ENCODE assay signal across 24 mouse cellular contexts in the genomic region with DNA sequence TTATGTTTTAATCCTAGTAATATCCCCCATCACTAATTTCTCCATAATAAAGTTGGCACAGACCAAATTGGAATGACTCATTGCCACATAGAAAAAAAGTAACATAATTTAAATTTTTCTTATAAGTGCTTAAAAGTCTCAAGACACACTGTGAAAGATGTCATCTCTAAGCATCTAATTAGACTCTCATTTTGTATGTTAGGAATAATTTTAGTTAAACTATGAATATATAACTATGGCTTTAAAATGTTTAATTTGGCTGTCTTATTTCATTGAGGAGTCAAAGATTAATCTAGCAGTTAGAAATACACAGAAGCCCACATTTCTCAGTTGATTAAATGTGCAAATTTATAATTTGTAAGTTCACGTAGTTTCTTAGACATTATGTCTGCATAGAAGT.
A peak's percentile ranks its signal among the peaks of the same experiment; 100 is the strongest.
DNase-seq lines count a peak whose midpoint lies in the region; ATAC-seq lines count a peak whose summit lies in the region.
"Had no signal": no experiment of that assay in that cellular context is flagged by ENCODE, and none has a peak within 500 bp of the region (broad histone marks: within the 10 kb centered on the region; RNA-seq: fewer than 3 reads in every experiment).

No protein-coding gene starts in this region.

- H3K36me3 ChIP-seq in forebrain, embryonic 13.5 days (ENCODE audit: poor library complexity, severe bottlenecking): no peaks in the 10 kb centered on the region
- no peaks in the 10 kb centered on the region for H3K36me3 ChIP-seq in forebrain, embryonic 15.5 days
- H3K36me3 ChIP-seq in forebrain, embryonic 16.5 days (ENCODE audit: control insufficient read depth, insufficient read depth): no peaks in the 10 kb centered on the region
- H3K36me3 ChIP-seq in forebrain, embryonic 10.5 days (replicated peaks): no peaks in the 10 kb centered on the region
- H3K36me3 ChIP-seq: embryonic facial prominence, embryonic 13.5 days; embryonic facial prominence, embryonic 15.5 days; G1E had no signal

- H3K4me3 ChIP-seq in forebrain, embryonic 13.5 days: no peak overlapping the region
- no peak overlapping the region for H3K4me3 ChIP-seq in forebrain, embryonic 15.5 days
- no peak overlapping the region for H3K4me3 ChIP-seq in forebrain, embryonic 16.5 days (replicated peaks; ENCODE audit: low read length)
- H3K4me3 ChIP-seq in forebrain, embryonic 10.5 days: no peak overlapping the region
- H3K4me3 ChIP-seq: embryonic facial prominence, embryonic 13.5 days; embryonic facial prominence, embryonic 15.5 days; erythroblast, embryonic 14.5 days had no signal

- ATAC-seq in forebrain, embryonic 13.5 days: peak; percentile 13; the same call in 1 of the 2 replicates
- no peak for ATAC-seq in forebrain, embryonic 15.5 days (replicated peaks)
- peak; percentile 54; the same call in 1 of the 2 replicates for ATAC-seq in forebrain, embryonic 16.5 days
- ATAC-seq: activated CD4-positive, CD25-positive, alpha-beta regulatory T cell, adult 4 months; CD4-positive, CD25-positive, alpha-beta regulatory T cell, adult 4 months; Patski had no signal

- 96% methylated on average over 1 of the region's 1 CpGs for WGBS in forebrain, embryonic 13.5 days
- WGBS in forebrain, embryonic 15.5 days: 75% methylated on average over 1 of the region's 1 CpGs
- WGBS in forebrain, embryonic 16.5 days: 65% methylated on average over 1 of the region's 1 CpGs
- WGBS in forebrain, embryonic 10.5 days: 95% methylated on average over 1 of the region's 1 CpGs

- no peak overlapping the region for H3K4me2 ChIP-seq in forebrain, embryonic 13.5 days
- H3K4me2 ChIP-seq in forebrain, embryonic 15.5 days (replicated peaks): no peak overlapping the region
- H3K4me2 ChIP-seq in forebrain, embryonic 16.5 days (ENCODE audit: low read length): no peak overlapping the region
- H3K4me2 ChIP-seq: embryonic facial prominence, embryonic 13.5 days; embryonic facial prominence, embryonic 15.5 days had no signal

- no peak overlapping the region for H3K9ac ChIP-seq in forebrain, embryonic 13.5 days
- no peak overlapping the region for H3K9ac ChIP-seq in forebrain, embryonic 15.5 days (replicated peaks)
- H3K9ac ChIP-seq in forebrain, embryonic 16.5 days (replicated peaks; ENCODE audit: low read depth, low read length): no peak overlapping the region
- H3K9ac ChIP-seq: embryonic facial prominence, embryonic 13.5 days; embryonic facial prominence, embryonic 15.5 days had no signal

- DNase-seq in forebrain, embryonic 10.5 days (ENCODE audit: extremely low spot score, low spot score): no peak
- peak; percentile 16 for DNase-seq in brain, embryonic 18.5 days (ENCODE audit: low read depth, low spot score)
- DNase-seq: adrenal gland, adult 8-10 months; adrenal gland, postnatal 14 days; adrenal gland, postnatal 36 days; B cell, adult 2 months; cerebellum, adult 11 months; cerebellum, adult 18-20 months; cerebellum, adult 8-10 months; cerebellum, adult 9-11 months; cerebellum, postnatal 14 days; cerebellum, postnatal 36 days; embryo, embryonic 11 days had no signal

- 0 out of 2 replicates have a peak, but pooled peaks cover 3% of the 10 kb centered on the region for H3K4me1 ChIP-seq in forebrain, embryonic 13.5 days
- H3K4me1 ChIP-seq in forebrain, embryonic 15.5 days: no peaks in the 10 kb centered on the region; the same call in 1 of the 2 replicates
- no peaks in the 10 kb centered on the region; the same call in 1 of the 2 replicates for H3K4me1 ChIP-seq in forebrain, embryonic 16.5 days (replicated peaks; ENCODE audit: control insufficient read depth, insufficient read depth, low read length)
- H3K4me1 ChIP-seq in forebrain, embryonic 10.5 days: peaks cover 12% of the 10 kb centered on the region
- H3K4me1 ChIP-seq: embryonic facial prominence, embryonic 15.5 days had no signal

- no peaks in the 10 kb centered on the region for H3K27me3 ChIP-seq in forebrain, embryonic 13.5 days
- no peaks in the 10 kb centered on the region for H3K27me3 ChIP-seq in forebrain, embryonic 15.5 days
- no peaks in the 10 kb centered on the region for H3K27me3 ChIP-seq in forebrain, embryonic 16.5 days (replicated peaks; ENCODE audit: control insufficient read depth, insufficient read depth, low read length)
- no peaks in the 10 kb centered on the region for H3K27me3 ChIP-seq in forebrain, embryonic 10.5 days (ENCODE audit: poor library complexity, severe bottlenecking)
- H3K27me3 ChIP-seq: CH12.LX; embryonic facial prominence, embryonic 13.5 days; embryonic facial prominence, embryonic 15.5 days; Patski had no signal

- H3K27ac ChIP-seq in forebrain, embryonic 13.5 days: no peak overlapping the region
- H3K27ac ChIP-seq in forebrain, embryonic 15.5 days (replicated peaks): no peak overlapping the region
- no peak overlapping the region for H3K27ac ChIP-seq in forebrain, embryonic 16.5 days (ENCODE audit: low read length)
- H3K27ac ChIP-seq in forebrain, embryonic 10.5 days: no peak overlapping the region
- H3K27ac ChIP-seq: embryonic facial prominence, embryonic 13.5 days; embryonic facial prominence, embryonic 15.5 days had no signal

- no peaks in the 10 kb centered on the region for H3K9me3 ChIP-seq in forebrain, embryonic 13.5 days (replicated peaks)
- no peaks in the 10 kb centered on the region for H3K9me3 ChIP-seq in forebrain, embryonic 15.5 days
- H3K9me3 ChIP-seq in forebrain, embryonic 16.5 days (ENCODE audit: control insufficient read depth, low read length): no peaks in the 10 kb centered on the region
- H3K9me3 ChIP-seq in forebrain, embryonic 10.5 days: no peaks in the 10 kb centered on the region
- H3K9me3 ChIP-seq: embryonic facial prominence, embryonic 13.5 days; embryonic facial prominence, embryonic 15.5 days had no signal
